Mouse (Mus musculus) lung, embryonic 14.5 days (tissue): ENCODE data around the gene Rasgef1c. TPM values are rescaled to one million over a fixed set of nuclear protein-coding genes. Genes with fewer than 3 reads are reported as not detected.

Experiments
- ATAC-seq: fragments of 200-750 bp; cut with Nextera tagmentation; 2 replicates; pipeline ENCODE4 v1.8.0; 2017; ENCODE audit warnings: mild to moderate bottlenecking, moderate TSS enrichment, moderate library complexity; ENCODE audit not compliant: insufficient read depth
- DNase-seq: peaks from one replicate; pipeline ENCODE4 v3.0.0-alpha.2; 2015
- H3K27ac ChIP-seq: fragments of 300-500 bp; sonication (generic); 2 replicates; pipeline ENCODE4 v1.5.1; 2014; ENCODE audit warnings: low read depth, mild to moderate bottlenecking, moderate library complexity
- H3K27me3 ChIP-seq: fragments of 300-500 bp; sonication (generic); 2 replicates; pipeline ENCODE4 v1.6.1; 2014; ENCODE audit warnings: low read length, control low read depth; ENCODE audit not compliant: insufficient read depth
- H3K36me3 ChIP-seq: fragments of 300-500 bp; sonication (generic); 2 replicates; pipeline ENCODE4 v1.6.1; 2014; ENCODE audit warnings: control low read depth; ENCODE audit not compliant: insufficient read depth
- H3K4me1 ChIP-seq: fragments of 300-500 bp; sonication (generic); 2 replicates; pipeline ENCODE4 v1.6.1; 2014; ENCODE audit warnings: antibody characterized with exemption, control low read depth; ENCODE audit not compliant: insufficient read depth
- H3K4me2 ChIP-seq: fragments of 300-500 bp; sonication (generic); 2 replicates; pipeline ENCODE4 v1.6.1; 2014; ENCODE audit warnings: mild to moderate bottlenecking
- H3K4me3 ChIP-seq: fragments of 300-500 bp; sonication (generic); 2 replicates; pipeline ENCODE4 v1.5.1; 2014; ENCODE audit warnings: low read depth, low read length
- H3K9ac ChIP-seq: fragments of 300-500 bp; sonication (generic); 2 replicates; pipeline ENCODE4 v1.6.1; 2014
- H3K9me3 ChIP-seq: fragments of 300-500 bp; sonication (generic); 2 replicates; pipeline ENCODE4 v1.6.1; 2016; ENCODE audit warnings: low read depth, low read length, control low read depth
- CTCF ChIP-seq: IDR thresholded peaks from 2 replicates; pipeline ENCODE4 v1.5.1; 2016; ENCODE audit warnings: antibody characterized with exemption, low read depth
- WGBS: fragments of 180-500 bp; shearing (Covaris S2); extraction: QIAGEN DNeasy Blood & Tissue Kit; methylation state at CpG from one replicate; pipeline ENCODE4 v1.1.7; 2014; 5-methylcytosine and 5-hydroxymethylcytosine counted together
- polyA plus RNA-seq: library from polyadenylated mRNA; unstranded; fragments of >200 nt; fragmentation: Nextera tagmentation; extraction: Ambion mirVana; gene quantifications from 2 replicates; pipeline ENCODE4 v1.2.1, GENCODE M21; 2014

Gene Rasgef1c
- polyA plus RNA-seq, 1 experiment from 2014 or later: 0.09 TPM

GRCm38 (mm10) chr11:49872779-49873178 lies 28.9 kb upstream of the Rasgef1c start:
- ATAC-seq (no peak), DNase-seq (no peak)
- no peak for TF ChIP-seq CTCF
- Histone ChIP-seq H3K4me1 (no peaks in the 10 kb centered on the region), H3K9me3 (no peaks in the 10 kb centered on the region), H3K4me3 (no peak overlapping the region), H3K27me3 (no peaks in the 10 kb centered on the region), H3K36me3 (peaks cover 32% of the 10 kb centered on the region), H3K4me2 (no peak overlapping the region), H3K27ac (no peak overlapping the region), H3K9ac (no peak overlapping the region)
- 89% methylated on average over 6 of the region's 6 CpGs for WGBS

- no peak for TF ChIP-seq CTCF
- Histone ChIP-seq H3K27me3 (no peaks in the 10 kb centered on the region), H3K4me3 (no peak overlapping the region), H3K9ac (no peak overlapping the region), H3K27ac (no peak overlapping the region; the same call in 1 of the 2 replicates), H3K4me2 (no peak overlapping the region), H3K4me1 (no peaks in the 10 kb centered on the region), H3K36me3 (peaks cover 37% of the 10 kb centered on the region), H3K9me3 (no peaks in the 10 kb centered on the region)
- ATAC-seq (peak; percentile 73), DNase-seq (peak; percentile 77)
- WGBS: 74% methylated on average over 8 of the region's 8 CpGs
These were observed 24.5 kb upstream of the Rasgef1c start for GRCm38 (mm10) chr11:49876948-49877817.

GRCm38 (mm10) chr11:49879950-49880642 lies 21.5 kb upstream of the Rasgef1c start:
- Histone ChIP-seq H3K27me3 (no peaks in the 10 kb centered on the region), H3K9me3 (no peaks in the 10 kb centered on the region), H3K4me1 (no peaks in the 10 kb centered on the region), H3K27ac (peak overlapping the region; percentile 26; the same call in 1 of the 2 replicates), H3K9ac (no peak overlapping the region), H3K4me2 (no peak overlapping the region), H3K36me3 (peaks cover 40% of the 10 kb centered on the region), H3K4me3 (no peak overlapping the region)
- DNase-seq: peak; percentile 85
- no peak for TF ChIP-seq CTCF
- 75% methylated on average over 3 of the region's 3 CpGs for WGBS
- peak; percentile 72 for ATAC-seq

GRCm38 (mm10) chr11:49883394-49883793 lies 18.2 kb upstream of the Rasgef1c start:
- ATAC-seq: no peak
- Histone ChIP-seq H3K9me3 (no peaks in the 10 kb centered on the region), H3K4me3 (no peak overlapping the region), H3K4me2 (no peak overlapping the region), H3K27me3 (no peaks in the 10 kb centered on the region), H3K4me1 (no peaks in the 10 kb centered on the region), H3K36me3 (peaks cover 47% of the 10 kb centered on the region), H3K27ac (no peak overlapping the region), H3K9ac (no peak overlapping the region)
- WGBS: 89% methylated on average over 3 of the region's 3 CpGs
- no peak for TF ChIP-seq CTCF
- DNase-seq: no peak

GRCm38 (mm10) chr11:49888469-49888868 lies 13.2 kb upstream of the Rasgef1c start:
- Histone ChIP-seq H3K4me2 (no peak overlapping the region), H3K9ac (no peak overlapping the region), H3K27me3 (no peaks in the 10 kb centered on the region), H3K27ac (no peak overlapping the region), H3K36me3 (peaks cover 21% of the 10 kb centered on the region; the same call in 1 of the 2 replicates), H3K4me3 (no peak overlapping the region), H3K4me1 (no peaks in the 10 kb centered on the region), H3K9me3 (no peaks in the 10 kb centered on the region)
- 81% methylated on average over 5 of the region's 5 CpGs for WGBS
- TF ChIP-seq CTCF: no peak
- ATAC-seq (no peak), DNase-seq (no peak)

GRCm38 (mm10) chr11:49891993-49892392 lies 9.6 kb upstream of the Rasgef1c start:
- 0 out of 2 replicates have a peak, but pooled peaks cover 9% of the 10 kb centered on the region for H3K36me3 ChIP-seq
- H3K27me3 ChIP-seq: no peaks in the 10 kb centered on the region
- no peak overlapping the region for H3K27ac ChIP-seq

GRCm38 (mm10) chr11:49893806-49894205 lies 7.8 kb upstream of the Rasgef1c start:
- no peak for DNase-seq
- WGBS: 57% methylated on average over 11 of the region's 11 CpGs
- ATAC-seq: no peak
- Histone ChIP-seq H3K9me3 (no peaks in the 10 kb centered on the region), H3K4me1 (no peaks in the 10 kb centered on the region), H3K4me3 (no peak overlapping the region), H3K27ac (no peak overlapping the region), H3K36me3 (0 out of 2 replicates have a peak, but pooled peaks cover 5% of the 10 kb centered on the region), H3K4me2 (no peak overlapping the region), H3K27me3 (no peaks in the 10 kb centered on the region), H3K9ac (no peak overlapping the region)
- no peak for TF ChIP-seq CTCF

More at GRCm38 (mm10) chr11:49891993-49892392, 9.6 kb upstream of the Rasgef1c start:
- no peak for TF ChIP-seq CTCF
- no peaks in the 10 kb centered on the region for H3K4me1 ChIP-seq
- no peak overlapping the region for H3K9ac ChIP-seq
- no peak overlapping the region for H3K4me3 ChIP-seq
- 88% methylated on average over 5 of the region's 5 CpGs for WGBS
- ATAC-seq: no peak
- H3K9me3 ChIP-seq: no peaks in the 10 kb centered on the region
- no peak overlapping the region for H3K4me2 ChIP-seq
- no peak for DNase-seq
